Mouse (Mus musculus): Measurements from ENCODE around the gene Sntg2.

GRCm38 (mm10) chr12:30415981-30416380 is 42.8 kb upstream of the Sntg2 start:
- no peak for TF ChIP-seq HCFC1 (IDR thresholded peaks at IDR 0.05; ENCODE audit: borderline replicate concordance, insufficient read depth, low read length)
- no peak for TF ChIP-seq ZNF384 (IDR thresholded peaks at IDR 0.05; ENCODE audit: low read depth, low read length)
- TF ChIP-seq CHD2 (IDR thresholded peaks at IDR 0.05; ENCODE audit: low read depth, low read length), result no peak
- no peak for TF ChIP-seq MAFK (IDR thresholded peaks at IDR 0.05; ENCODE audit: insufficient read depth, low read depth, low read length)
- TF ChIP-seq ZC3H11A (IDR thresholded peaks at IDR 0.05; ENCODE audit: borderline replicate concordance, low read depth, low read length), result no peak

All from ES-E14 (cell line).